Mouse (Mus musculus): ENCODE measurements around the gene Arhgef28. TPM values are rescaled to one million over a fixed set of nuclear protein-coding genes. Genes with fewer than 3 reads are reported as not detected.
A peak's percentile ranks its signal among the peaks of the same experiment; 100 is the strongest.

The Arhgef28 gene
- polyA plus RNA-seq, 1 experiment from 2014 or later, result 5.9 TPM

DNA sequence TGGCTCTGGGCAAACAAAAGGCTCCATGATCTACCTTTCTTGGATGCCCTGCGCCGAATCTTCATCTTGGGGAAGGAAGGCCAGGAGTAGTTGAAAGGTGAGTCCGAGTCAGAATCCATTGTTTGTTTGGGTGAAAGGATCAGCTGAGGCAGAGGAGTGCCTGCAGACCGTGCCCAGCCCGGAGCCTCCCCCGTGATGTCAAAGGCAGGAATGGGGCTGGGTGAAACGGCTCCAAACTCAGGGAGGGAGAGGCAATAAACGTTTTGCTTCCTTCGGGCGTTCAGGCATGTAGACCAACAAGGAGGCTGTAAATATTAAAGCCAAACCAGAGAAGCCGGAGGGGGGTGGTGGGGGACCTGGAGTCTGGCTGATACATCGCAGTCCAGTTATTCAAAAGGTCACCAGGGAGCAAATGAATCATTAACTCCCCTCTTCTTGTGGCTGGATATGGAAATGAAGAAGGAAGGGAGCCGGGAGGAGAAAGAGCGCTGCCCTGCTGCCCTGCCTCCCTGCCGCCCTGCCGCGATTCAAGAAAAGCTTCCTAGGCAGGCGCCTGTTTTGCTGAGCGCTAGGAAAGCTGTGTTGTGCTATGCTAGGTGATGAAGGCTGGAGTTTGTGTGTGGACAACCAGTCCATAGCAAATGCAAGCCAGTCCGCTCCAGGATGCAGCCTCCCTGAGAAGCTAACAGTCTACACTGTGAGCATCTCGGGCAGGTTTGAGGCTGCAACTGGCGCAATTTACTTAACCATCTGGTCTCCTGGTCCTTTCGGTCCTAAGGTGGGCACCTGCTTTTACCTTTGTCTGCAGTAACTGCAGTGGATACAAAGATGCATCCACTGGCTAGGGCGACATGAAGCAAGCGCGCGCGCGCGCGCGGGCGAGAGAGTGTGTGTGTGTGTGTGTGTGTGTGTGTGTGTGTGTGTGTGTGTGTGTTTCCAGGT lies 190.0 kb downstream of the Arhgef28 start:
- peak; percentile 41 for DNase-seq (ENCODE audit: extremely low spot score, low spot score)
- WGBS, result 3% methylated on average over 33 of the region's 33 CpGs
- Histone ChIP-seq H3K36me3 (replicated peaks) (no peaks in the 10 kb centered on the region), H3K9me3 (no peaks in the 10 kb centered on the region), H3K27me3 (ENCODE audit: poor library complexity, severe bottlenecking) (peaks cover 31% of the 10 kb centered on the region), H3K4me1 (peaks cover 18% of the 10 kb centered on the region), H3K4me3 (peak overlapping the region; percentile 60), H3K27ac (peak overlapping the region; percentile 69)

DNA sequence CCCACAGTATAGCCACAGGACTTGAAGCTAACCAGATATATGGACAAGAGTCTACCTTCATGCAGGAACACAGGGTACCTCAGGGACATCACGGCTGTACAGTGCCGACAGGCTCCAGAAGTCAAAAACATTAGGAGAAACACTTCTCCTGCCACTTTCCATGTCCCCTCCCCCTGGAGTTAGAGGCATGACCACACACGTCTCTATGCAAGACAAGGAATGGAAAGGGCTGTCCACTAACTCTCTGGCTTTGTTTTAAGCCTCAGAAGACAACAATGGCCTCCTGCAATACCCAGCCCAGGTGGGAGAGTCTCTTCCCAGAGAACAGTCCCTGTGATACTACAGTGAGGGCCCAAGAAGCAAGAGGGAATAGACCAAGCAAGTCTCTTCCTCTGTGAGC lies 191.3 kb downstream of the Arhgef28 start:
- Histone ChIP-seq H3K4me1 (peaks cover 18% of the 10 kb centered on the region), H3K36me3 (replicated peaks) (no peaks in the 10 kb centered on the region), H3K4me3 (no peak overlapping the region), H3K27me3 (ENCODE audit: poor library complexity, severe bottlenecking) (peaks cover 31% of the 10 kb centered on the region), H3K9me3 (no peaks in the 10 kb centered on the region), H3K27ac (no peak overlapping the region)
- no peak for DNase-seq (ENCODE audit: extremely low spot score, low spot score)
- WGBS, result 78% methylated on average over 3 of the region's 3 CpGs

GRCm38 (mm10) chr13:98013715-98014114 lies 192.5 kb downstream of the Arhgef28 start:
- Histone ChIP-seq H3K4me3 (no peak overlapping the region), H3K36me3 (replicated peaks) (no peaks in the 10 kb centered on the region), H3K27ac (no peak overlapping the region), H3K4me1 (peaks cover 18% of the 10 kb centered on the region), H3K9me3 (no peaks in the 10 kb centered on the region), H3K27me3 (ENCODE audit: poor library complexity, severe bottlenecking) (peaks cover 31% of the 10 kb centered on the region)
- DNase-seq (ENCODE audit: extremely low spot score, low spot score), result no peak
- WGBS, result 98% methylated on average over 4 of the region's 4 CpGs

DNA sequence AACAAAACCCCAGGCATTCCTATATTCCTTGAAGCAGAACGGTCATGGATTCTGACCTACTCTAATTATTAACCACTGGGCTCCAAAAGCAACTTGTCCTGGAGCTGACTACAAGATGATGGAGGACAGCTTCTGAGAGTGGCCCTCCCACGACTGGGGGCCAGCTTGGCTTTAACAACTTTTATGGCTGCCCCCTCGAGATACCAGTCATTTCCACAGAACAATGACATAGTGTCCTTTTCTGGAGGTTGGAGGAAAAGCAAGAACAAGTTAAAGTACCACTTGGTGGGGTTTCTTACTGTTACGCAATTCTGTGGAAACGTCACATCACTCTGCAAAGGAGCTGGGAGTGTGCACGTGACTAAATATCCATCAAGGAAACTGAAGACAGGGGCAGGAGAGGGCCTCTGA lies 194.3 kb downstream of the Arhgef28 start:
- DNase-seq (ENCODE audit: extremely low spot score, low spot score), result no peak
- WGBS, result 84% methylated on average over 6 of the region's 6 CpGs
- Histone ChIP-seq H3K9me3 (no peaks in the 10 kb centered on the region), H3K36me3 (replicated peaks) (no peaks in the 10 kb centered on the region), H3K27ac (no peak overlapping the region), H3K4me3 (no peak overlapping the region), H3K4me1 (peaks cover 14% of the 10 kb centered on the region), H3K27me3 (ENCODE audit: poor library complexity, severe bottlenecking) (peaks cover 25% of the 10 kb centered on the region)

DNA sequence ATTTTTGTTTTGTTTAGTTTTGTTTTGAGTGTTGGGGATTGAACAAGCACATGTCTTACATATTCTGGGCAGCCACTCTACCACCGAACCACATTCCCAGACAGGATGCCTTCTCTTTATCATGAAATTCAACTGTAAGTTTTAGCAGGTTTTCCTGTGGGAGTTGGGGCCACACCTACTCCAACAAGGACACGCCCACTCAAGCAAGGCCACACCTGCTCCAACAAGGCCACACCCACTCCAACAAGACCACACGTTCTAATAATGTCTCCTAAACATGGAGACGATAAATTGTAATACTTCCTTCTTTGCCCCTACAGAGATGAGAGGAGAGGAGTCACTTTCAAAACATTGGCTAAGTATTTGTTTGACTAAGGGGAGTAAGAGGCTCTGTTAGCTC lies 197.2 kb downstream of the Arhgef28 start:
- H3K27me3 ChIP-seq (ENCODE audit: poor library complexity, severe bottlenecking), result no peaks in the 10 kb centered on the region
- H3K36me3 ChIP-seq (replicated peaks), result no peaks in the 10 kb centered on the region
- no peak for DNase-seq (ENCODE audit: extremely low spot score, low spot score)
- H3K4me3 ChIP-seq, result no peak overlapping the region
- no peaks in the 10 kb centered on the region for H3K9me3 ChIP-seq
- H3K4me1 ChIP-seq, result no peaks in the 10 kb centered on the region
- no peak overlapping the region for H3K27ac ChIP-seq
- 74% methylated on average over 4 of the region's 4 CpGs for WGBS

- 91% methylated on average over 10 of the region's 10 CpGs for WGBS
- Histone ChIP-seq H3K27me3 (ENCODE audit: poor library complexity, severe bottlenecking) (no peaks in the 10 kb centered on the region), H3K9me3 (no peaks in the 10 kb centered on the region), H3K4me3 (no peak overlapping the region), H3K4me1 (no peaks in the 10 kb centered on the region), H3K36me3 (replicated peaks) (no peaks in the 10 kb centered on the region), H3K27ac (no peak overlapping the region)
- no peak for DNase-seq (ENCODE audit: extremely low spot score, low spot score)
Measured at GRCm38 (mm10) chr13:98008588-98008987, 197.7 kb downstream of the Arhgef28 start.

GRCm38 (mm10) chr13:98005611-98006218 lies 200.5 kb downstream of the Arhgef28 start:
- Histone ChIP-seq H3K4me1 (peaks cover 7% of the 10 kb centered on the region; the same call in 1 of the 2 replicates), H3K36me3 (replicated peaks) (no peaks in the 10 kb centered on the region), H3K4me3 (no peak overlapping the region), H3K9me3 (no peaks in the 10 kb centered on the region), H3K27ac (no peak overlapping the region), H3K27me3 (ENCODE audit: poor library complexity, severe bottlenecking) (no peaks in the 10 kb centered on the region)
- 93% methylated on average over 5 of the region's 5 CpGs for WGBS
- DNase-seq (ENCODE audit: extremely low spot score, low spot score), result no peak

DNA sequence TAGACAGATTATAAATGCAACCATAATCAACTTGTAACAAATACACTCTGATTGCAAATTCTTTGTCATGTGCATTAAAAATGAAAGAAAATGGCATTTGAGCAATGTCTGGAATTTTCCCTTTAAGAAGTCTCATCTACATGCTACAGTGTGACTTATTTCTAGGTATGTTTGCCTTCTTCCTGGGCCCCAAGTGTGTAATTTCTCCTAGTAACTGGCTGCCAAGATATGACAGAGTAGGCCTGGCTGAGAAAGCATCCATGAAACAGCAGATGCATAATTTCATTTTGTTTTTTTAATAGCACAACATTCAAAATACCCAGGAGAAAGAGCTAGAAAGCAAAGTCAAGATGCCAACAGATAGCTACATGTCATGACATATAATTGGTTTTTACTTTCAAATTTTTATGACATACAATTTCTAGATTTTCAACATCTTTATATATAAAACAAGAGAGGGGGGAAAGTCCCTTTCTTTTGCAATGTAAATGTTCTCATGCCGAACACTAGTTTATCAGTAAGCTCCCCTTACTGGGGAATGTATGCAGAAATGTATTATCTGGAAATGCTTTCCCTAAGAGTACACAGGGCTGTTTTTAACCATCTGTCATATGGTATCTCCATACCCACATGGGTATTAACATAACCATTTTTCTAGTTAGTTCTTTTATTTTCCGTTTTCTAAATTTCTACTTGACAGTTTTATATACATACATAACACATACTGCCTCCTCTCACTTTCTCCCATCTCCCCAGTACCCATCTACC lies 201.4 kb downstream of the Arhgef28 start:
- H3K9me3 ChIP-seq, result no peaks in the 10 kb centered on the region
- no peak overlapping the region for H3K4me3 ChIP-seq
- H3K27me3 ChIP-seq (ENCODE audit: poor library complexity, severe bottlenecking), result no peaks in the 10 kb centered on the region
- no peaks in the 10 kb centered on the region for H3K36me3 ChIP-seq (replicated peaks)
- WGBS, result 87% methylated on average over 2 of the region's 2 CpGs
- H3K4me1 ChIP-seq, result peaks cover 7% of the 10 kb centered on the region; the same call in 1 of the 2 replicates
- DNase-seq (ENCODE audit: extremely low spot score, low spot score), result no peak
- H3K27ac ChIP-seq, result no peak overlapping the region

- no peak for DNase-seq (ENCODE audit: extremely low spot score, low spot score)
- H3K4me3 ChIP-seq, result no peak overlapping the region
- no peaks in the 10 kb centered on the region for H3K9me3 ChIP-seq
- H3K4me1 ChIP-seq, result peaks cover 7% of the 10 kb centered on the region; the same call in 1 of the 2 replicates
- H3K27ac ChIP-seq, result no peak overlapping the region
- 58% methylated on average over 7 of the region's 7 CpGs for WGBS
- no peaks in the 10 kb centered on the region for H3K27me3 ChIP-seq (ENCODE audit: poor library complexity, severe bottlenecking)
- H3K36me3 ChIP-seq (replicated peaks), result no peaks in the 10 kb centered on the region
Measured at GRCm38 (mm10) chr13:98003690-98004089, 202.5 kb downstream of the Arhgef28 start.

DNA sequence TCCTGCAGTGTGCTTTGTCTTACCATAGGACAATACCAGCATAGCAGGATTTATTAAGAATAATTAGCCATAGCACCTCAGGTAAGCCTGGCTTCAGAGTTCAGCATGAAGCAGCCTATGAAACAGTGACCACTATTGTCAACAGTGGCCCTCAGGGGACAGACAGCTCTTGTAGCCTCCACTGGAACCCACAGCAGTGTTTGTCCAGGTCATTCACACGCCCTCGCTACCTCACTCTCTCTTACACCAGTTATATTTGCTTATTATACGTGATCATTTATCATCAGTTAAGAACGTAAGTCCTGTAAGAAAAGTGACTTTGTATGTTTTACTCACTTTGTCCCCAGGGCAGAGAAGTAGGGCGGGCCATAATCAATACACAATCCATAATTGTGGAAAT lies 203.6 kb downstream of the Arhgef28 start:
- no peak for DNase-seq (ENCODE audit: extremely low spot score, low spot score)
- Histone ChIP-seq H3K36me3 (replicated peaks) (no peaks in the 10 kb centered on the region), H3K27me3 (ENCODE audit: poor library complexity, severe bottlenecking) (no peaks in the 10 kb centered on the region), H3K4me3 (no peak overlapping the region), H3K9me3 (no peaks in the 10 kb centered on the region), H3K4me1 (peaks cover 7% of the 10 kb centered on the region; the same call in 1 of the 2 replicates), H3K27ac (no peak overlapping the region)
- 94% methylated on average over 5 of the region's 5 CpGs for WGBS

DNA sequence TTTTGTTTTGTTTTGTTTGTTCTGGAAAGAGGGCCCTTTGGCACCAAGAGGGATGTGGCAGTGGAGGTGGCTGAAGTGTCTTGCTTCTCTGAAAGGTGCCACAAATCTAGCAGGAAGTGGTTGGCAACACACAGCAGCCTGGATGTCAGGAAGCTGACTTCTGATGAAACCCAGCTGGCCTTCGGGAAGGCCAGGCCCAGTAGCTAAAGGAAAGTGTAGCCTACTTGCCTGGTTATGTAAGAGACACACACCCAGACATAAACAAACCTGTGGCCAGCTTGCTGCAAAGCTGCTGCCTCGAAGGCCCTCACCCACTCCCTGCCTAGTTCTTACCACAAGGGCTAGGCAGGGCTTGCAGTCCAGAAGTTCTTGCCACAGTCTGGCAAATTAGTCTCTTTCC lies 204.1 kb downstream of the Arhgef28 start:
- Histone ChIP-seq H3K27ac (no peak overlapping the region), H3K36me3 (replicated peaks) (no peaks in the 10 kb centered on the region), H3K27me3 (ENCODE audit: poor library complexity, severe bottlenecking) (no peaks in the 10 kb centered on the region), H3K9me3 (no peaks in the 10 kb centered on the region), H3K4me1 (peaks cover 7% of the 10 kb centered on the region; the same call in 1 of the 2 replicates), H3K4me3 (no peak overlapping the region)
- DNase-seq (ENCODE audit: extremely low spot score, low spot score), result no peak
- 78% methylated on average over 2 of the region's 2 CpGs for WGBS

- peaks cover 7% of the 10 kb centered on the region; the same call in 1 of the 2 replicates for H3K4me1 ChIP-seq
- no peaks in the 10 kb centered on the region for H3K36me3 ChIP-seq (replicated peaks)
- H3K9me3 ChIP-seq, result no peaks in the 10 kb centered on the region
- 86% methylated on average over 11 of the region's 11 CpGs for WGBS
- no peak overlapping the region for H3K4me3 ChIP-seq
- no peak overlapping the region for H3K27ac ChIP-seq
- DNase-seq (ENCODE audit: extremely low spot score, low spot score), result no peak
- no peaks in the 10 kb centered on the region for H3K27me3 ChIP-seq (ENCODE audit: poor library complexity, severe bottlenecking)
Measured at GRCm38 (mm10) chr13:98001719-98002118, 204.5 kb downstream of the Arhgef28 start.
